Mouse (Mus musculus) MEL (cell line): Measurements from ENCODE around the gene Efemp1. TPM values are rescaled to one million over a fixed set of nuclear protein-coding genes. Genes with fewer than 3 reads are reported as not detected.

Experiments
- DNase-seq: peaks from one replicate; pipeline ENCODE4 v3.0.0; 2011; ENCODE audit warnings: low read depth, low spot score
- H3K27ac ChIP-seq: 2 replicates; pipeline ENCODE4 v1.5.1; 2012; ENCODE audit warnings: low read depth, mild to moderate bottlenecking, control low read depth, low read length, moderate library complexity; ENCODE audit not compliant: control insufficient read depth
- H3K27me3 ChIP-seq, 2 experiments: fragments of 150-350 bp in 1 of 2; sonication (generic) in 1 of 2; 2 replicates each; pipeline ENCODE4 v1.6.1; 2012; ENCODE audit warnings: low read length in 2 of 2, mild to moderate bottlenecking in 2 of 2, improper control_type of control experiment in 1 of 2, moderate library complexity in 1 of 2; ENCODE audit not compliant: insufficient read depth in 2 of 2, control insufficient read depth in 1 of 2
- H3K36me3 ChIP-seq, 2 experiments: 2 replicates each; pipeline ENCODE4 v1.6.1; 2012 to 2014; ENCODE audit warnings: low read length in 2 of 2, improper control_type of control experiment in 1 of 2, inconsistent platforms in 1 of 2, mild to moderate bottlenecking in 1 of 2; ENCODE audit not compliant: insufficient read depth in 2 of 2, control insufficient read depth in 1 of 2
- H3K4me1 ChIP-seq, 2 experiments: fragments of 150-350 bp in 1 of 2; sonication (generic) in 1 of 2; 2 replicates each; pipeline ENCODE4 v1.6.1; 2012; ENCODE audit warnings: low read length in 2 of 2, improper control_type of control experiment in 1 of 2, mild to moderate bottlenecking in 1 of 2; ENCODE audit not compliant: insufficient read depth in 2 of 2, control insufficient read depth in 1 of 2
- H3K4me3 ChIP-seq, 2 experiments: fragments of 150-350 bp in 1 of 2; sonication (generic) in 1 of 2; 2 replicates each; pipeline ENCODE4 v1.5.1; 2012; ENCODE audit warnings: low read depth in 2 of 2, low read length in 2 of 2, mild to moderate bottlenecking in 2 of 2, moderate library complexity in 2 of 2, control low read depth in 1 of 2, improper control_type of control experiment in 1 of 2; ENCODE audit not compliant: control insufficient read depth in 1 of 2, insufficient read depth in 1 of 2
- H3K79me2 ChIP-seq: 2 replicates; pipeline ENCODE4 v1.6.1; 2012; ENCODE audit warnings: mild to moderate bottlenecking, low read length, moderate library complexity; ENCODE audit not compliant: control insufficient read depth, poor library complexity, insufficient read depth
- H3K9ac ChIP-seq: 2 replicates; pipeline ENCODE4 v1.6.1; 2012; ENCODE audit warnings: low read depth, mild to moderate bottlenecking, control low read depth, low read length, moderate library complexity; ENCODE audit not compliant: control insufficient read depth, poor library complexity, severe bottlenecking
- H3K9me3 ChIP-seq: fragments of 150-350 bp; sonication (generic); replicated peaks from 2 replicates; pipeline ENCODE4 v1.6.1; 2012; ENCODE audit warnings: mild to moderate bottlenecking, low read length, improper control_type of control experiment, moderate library complexity; ENCODE audit not compliant: insufficient read depth
- BHLHE40 ChIP-seq: IDR thresholded peaks from 2 replicates; pipeline ENCODE4 v1.6.1; 2012; ENCODE audit warnings: low read depth, mild to moderate bottlenecking, inconsistent platforms, low read length, improper control_type of control experiment, borderline replicate concordance
- CHD1 ChIP-seq: IDR thresholded peaks from 2 replicates; pipeline ENCODE4 v1.6.1; 2012; ENCODE audit warnings: low read depth, mild to moderate bottlenecking, inconsistent platforms, low read length, improper control_type of control experiment
- CHD2 ChIP-seq: IDR thresholded peaks from 2 replicates; pipeline ENCODE4 v1.6.1; 2011; ENCODE audit warnings: low read length, improper control_type of control experiment
- CTCF ChIP-seq, 3 experiments: IDR thresholded peaks in 2 of 3; conservative IDR thresholded peaks in 1 of 3; 2 replicates each; pipeline ENCODE4 v1.5.1; 2011 to 2012; ENCODE audit warnings: low read length in 3 of 3, low read depth in 2 of 3, mild to moderate bottlenecking in 2 of 3, improper control_type of control experiment in 1 of 3, inconsistent platforms in 1 of 3, mixed read lengths in 1 of 3, moderate library complexity in 1 of 3; ENCODE audit not compliant: control insufficient read depth in 1 of 3, insufficient read depth in 1 of 3, poor library complexity in 1 of 3, severe bottlenecking in 1 of 3
- E2F4 ChIP-seq: IDR thresholded peaks from 2 replicates; pipeline ENCODE4 v1.6.1; 2011; ENCODE audit warnings: low read depth, low read length, improper control_type of control experiment, borderline replicate concordance
- ELF1 ChIP-seq: IDR thresholded peaks from 2 replicates; pipeline ENCODE4 v1.6.1; 2014; ENCODE audit warnings: low read depth, mild to moderate bottlenecking, inconsistent platforms, low read length, improper control_type of control experiment, moderate library complexity
- ETS1 ChIP-seq: IDR thresholded peaks from 2 replicates; pipeline ENCODE4 v1.6.1; 2012; ENCODE audit warnings: low read depth, mild to moderate bottlenecking, inconsistent platforms, low read length, improper control_type of control experiment, moderate library complexity
- GABPA ChIP-seq: IDR thresholded peaks from 2 replicates; pipeline ENCODE4 v1.6.1; 2012; ENCODE audit warnings: low read depth, mild to moderate bottlenecking, inconsistent platforms, low read length, improper control_type of control experiment, moderate library complexity
- GATA1 ChIP-seq: IDR thresholded peaks from 2 replicates; pipeline ENCODE4 v1.6.1; 2011; ENCODE audit warnings: low read depth, low read length, improper control_type of control experiment
- HCFC1 ChIP-seq: IDR thresholded peaks from 2 replicates; pipeline ENCODE4 v1.6.1; 2012; ENCODE audit warnings: low read depth, mild to moderate bottlenecking, inconsistent platforms, low read length, improper control_type of control experiment, moderate library complexity
- KAT2A ChIP-seq: conservative IDR thresholded peaks from 2 replicates; pipeline ENCODE4 v1.6.1; 2012; ENCODE audit warnings: low read depth, low read length, improper control_type of control experiment, inconsistent platforms
- MAX ChIP-seq: IDR thresholded peaks from 2 replicates; pipeline ENCODE4 v1.6.1; 2011; ENCODE audit warnings: low read length, improper control_type of control experiment
- MEF2A ChIP-seq: IDR thresholded peaks from 2 replicates; pipeline ENCODE4 v1.6.1; 2014; ENCODE audit warnings: low read depth, mild to moderate bottlenecking, inconsistent platforms, low read length, improper control_type of control experiment; ENCODE audit not compliant: poor library complexity, insufficient replicate concordance, severe bottlenecking; ENCODE audit errors: extremely low read depth
- MYC ChIP-seq: IDR thresholded peaks from 2 replicates; pipeline ENCODE4 v1.6.1; 2011; ENCODE audit warnings: low read depth, mild to moderate bottlenecking, low read length, improper control_type of control experiment, moderate library complexity
- NELFE ChIP-seq: IDR thresholded peaks from 2 replicates; pipeline ENCODE4 v1.6.1; 2011; ENCODE audit warnings: low read depth, low read length, improper control_type of control experiment
- POLR2A ChIP-seq, 2 experiments: IDR thresholded peaks; 2 replicates each; pipeline ENCODE4 v1.6.1; 2011 to 2012; ENCODE audit warnings: low read length in 2 of 2, mild to moderate bottlenecking in 2 of 2, control low read depth in 1 of 2, improper control_type of control experiment in 1 of 2, low read depth in 1 of 2, moderate library complexity in 1 of 2; ENCODE audit not compliant: control insufficient read depth in 1 of 2, insufficient read depth in 1 of 2, poor library complexity in 1 of 2
- POLR2AphosphoS5 ChIP-seq: IDR thresholded peaks from 2 replicates; pipeline ENCODE4 v1.6.1; 2012; ENCODE audit warnings: low read depth, borderline replicate concordance, mild to moderate bottlenecking, inconsistent platforms, low read length, moderate library complexity, mixed read lengths
- RAD21 ChIP-seq: IDR thresholded peaks from 2 replicates; pipeline ENCODE4 v1.6.1; 2011; ENCODE audit warnings: mild to moderate bottlenecking, low read depth, low read length, improper control_type of control experiment
- TAL1 ChIP-seq: IDR thresholded peaks from 2 replicates; pipeline ENCODE4 v1.6.1; 2012; ENCODE audit warnings: mild to moderate bottlenecking, inconsistent platforms, low read length, moderate library complexity, mixed read lengths
- TCF12 ChIP-seq: IDR thresholded peaks from 2 replicates; pipeline ENCODE4 v1.6.1; 2014; ENCODE audit warnings: low read depth, mild to moderate bottlenecking, inconsistent platforms, low read length, improper control_type of control experiment, moderate library complexity
- UBTF ChIP-seq: IDR thresholded peaks from 2 replicates; pipeline ENCODE4 v1.6.1; 2012; ENCODE audit warnings: low read depth, mild to moderate bottlenecking, inconsistent platforms, low read length, improper control_type of control experiment, moderate library complexity, borderline replicate concordance; ENCODE audit not compliant: insufficient read depth
- USF1 ChIP-seq: IDR thresholded peaks from 2 replicates; pipeline ENCODE4 v1.6.1; 2014; ENCODE audit warnings: low read depth, mild to moderate bottlenecking, inconsistent platforms, low read length, improper control_type of control experiment, moderate library complexity
- ZC3H11A ChIP-seq: IDR thresholded peaks from 2 replicates; pipeline ENCODE4 v1.6.1; 2012; ENCODE audit warnings: low read depth, mild to moderate bottlenecking, inconsistent platforms, low read length, improper control_type of control experiment
- ZKSCAN1 ChIP-seq: IDR thresholded peaks from 2 replicates; pipeline ENCODE4 v1.6.1; 2012; ENCODE audit warnings: low read depth, mild to moderate bottlenecking, inconsistent platforms, low read length, improper control_type of control experiment, moderate library complexity
- ZMIZ1 ChIP-seq: IDR thresholded peaks from 2 replicates; pipeline ENCODE4 v1.6.1; 2012; ENCODE audit warnings: low read depth, mild to moderate bottlenecking, inconsistent platforms, low read length, improper control_type of control experiment, moderate library complexity
- ZNF384 ChIP-seq: IDR thresholded peaks from 2 replicates; pipeline ENCODE4 v1.6.1; 2012; ENCODE audit warnings: low read depth, mild to moderate bottlenecking, inconsistent platforms, low read length, improper control_type of control experiment
- polyA plus RNA-seq, 2 experiments: library from polyadenylated mRNA; stranded (reverse) in 1 of 2; unstranded in 1 of 2; fragments of >175 nt in 1 of 2; fragments of >200 nt in 1 of 2; gene quantifications; 2 replicates each; pipeline versions ENCODE4 v1.2.1 to v1.2.4; 2012; ENCODE audit warnings: low replicate concordance in 2 of 2, low read depth in 1 of 2; ENCODE audit not compliant: insufficient read length in 2 of 2, insufficient read depth in 1 of 2, missing spikeins in 1 of 2
- total RNA-seq: library from RNA; depleted of rRNA; stranded (reverse); fragments of 300-350 nt; gene quantifications from 2 replicates; pipeline ENCODE4 v1.2.3, GENCODE M21; 2012

Gene Efemp1
- total and polyA plus RNA-seq, 3 experiments: not detected

DNA sequence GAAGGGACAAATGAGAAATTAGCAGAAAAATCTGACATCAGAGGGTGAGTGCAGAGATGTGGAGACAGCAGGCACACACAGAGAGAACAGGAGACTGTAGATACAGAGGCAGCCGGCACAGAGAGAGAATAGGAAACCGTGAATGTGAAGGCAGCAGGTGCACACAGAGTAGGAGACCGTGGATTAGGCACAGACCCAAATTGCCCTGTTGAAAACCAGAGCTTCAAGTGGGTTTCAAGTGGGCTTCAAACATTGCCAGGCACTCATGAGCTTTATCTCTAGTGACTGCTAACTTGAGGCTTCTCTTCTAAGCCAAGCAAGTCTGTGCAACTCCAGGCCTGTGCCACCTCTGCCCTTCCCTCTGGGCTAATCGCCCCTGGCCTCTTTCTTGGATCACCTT is 35.6 kb upstream of the Efemp1 start:
- no peaks in the 10 kb centered on the region for H3K4me1 ChIP-seq
- H3K27ac ChIP-seq: no peak overlapping the region
- no peak for DNase-seq
- no peak overlapping the region for H3K9ac ChIP-seq
- H3K27me3 ChIP-seq: peaks cover 0 to 2% of the 10 kb centered on the region in 2 experiments; a peak in 1 of 4 replicates
- H3K9me3 ChIP-seq: no peaks in the 10 kb centered on the region
- TF ChIP-seq GABPA: no peak
- TF ChIP-seq UBTF: no peak
- TF ChIP-seq CHD1: no peak
- TF ChIP-seq ZKSCAN1: no peak
- TF ChIP-seq BHLHE40: no peak
- no peak for TF ChIP-seq CHD2
- TF ChIP-seq ETS1: no peak
- no peak for TF ChIP-seq TAL1
- no peak for TF ChIP-seq POLR2AphosphoS5
- no peak for TF ChIP-seq ZC3H11A
- no peak for TF ChIP-seq CTCF (IDR thresholded peaks at IDR 0.05 in 2 of 3, conservative IDR thresholded peaks at IDR 0.05 in 1 of 3; ENCODE audit: control insufficient read depth in 1 of 3, insufficient read depth in 1 of 3, low read depth in 2 of 3, low read length in 3 of 3, poor library complexity in 1 of 3, severe bottlenecking in 1 of 3)
- no peaks in the 10 kb centered on the region for H3K79me2 ChIP-seq
- H3K4me3 ChIP-seq: no peak overlapping the region
- no peaks in the 10 kb centered on the region for H3K36me3 ChIP-seq

- Histone ChIP-seq H3K36me3 (no peaks in the 10 kb centered on the region), H3K79me2 (no peaks in the 10 kb centered on the region), H3K4me1 (no peaks in the 10 kb centered on the region), H3K9me3 (no peaks in the 10 kb centered on the region), H3K4me3 (no peak overlapping the region), H3K9ac (no peak overlapping the region), H3K27me3 (no peaks in the 10 kb centered on the region), H3K27ac (no peak overlapping the region)
- no peak for DNase-seq
- TF ChIP-seq BHLHE40: no peak
- no peak for TF ChIP-seq USF1
- no peak for TF ChIP-seq ZNF384
- no peak for TF ChIP-seq GABPA
- TF ChIP-seq GATA1: no peak
- TF ChIP-seq KAT2A: no peak
- TF ChIP-seq E2F4: no peak
- TF ChIP-seq ELF1: no peak
- no peak for TF ChIP-seq ETS1
- no peak for TF ChIP-seq UBTF
- no peak for TF ChIP-seq ZMIZ1
- no peak for TF ChIP-seq MYC
- no peak for TF ChIP-seq MAX
- TF ChIP-seq MEF2A: no peak
- TF ChIP-seq HCFC1: no peak
- no peak for TF ChIP-seq TCF12
- no peak for TF ChIP-seq RAD21
- no peak for TF ChIP-seq NELFE
- TF ChIP-seq POLR2A (IDR thresholded peaks at IDR 0.05; ENCODE audit: control insufficient read depth in 1 of 2, insufficient read depth in 1 of 2, low read depth in 1 of 2, low read length in 2 of 2, poor library complexity in 1 of 2): no peak
Observed at GRCm38 (mm10) chr11:28826950-28827349, 26.1 kb upstream of the Efemp1 start.
